Mouse (Mus musculus): Measurements from ENCODE around the gene Gm4340. TPM values are rescaled to one million over a fixed set of nuclear protein-coding genes. Genes with fewer than 3 reads are reported as not detected.
"Not testable (repeated sequence)": the region's sequence is repeated elsewhere in the genome, so short reads cannot be mapped to it uniquely, and the experiment has no call there.

Gene Gm4340
- not detected in 2 replicates for polyA plus RNA-seq (2015; fragmentation: Nextera tagmentation; extraction: Ambion mirVana)

DNA sequence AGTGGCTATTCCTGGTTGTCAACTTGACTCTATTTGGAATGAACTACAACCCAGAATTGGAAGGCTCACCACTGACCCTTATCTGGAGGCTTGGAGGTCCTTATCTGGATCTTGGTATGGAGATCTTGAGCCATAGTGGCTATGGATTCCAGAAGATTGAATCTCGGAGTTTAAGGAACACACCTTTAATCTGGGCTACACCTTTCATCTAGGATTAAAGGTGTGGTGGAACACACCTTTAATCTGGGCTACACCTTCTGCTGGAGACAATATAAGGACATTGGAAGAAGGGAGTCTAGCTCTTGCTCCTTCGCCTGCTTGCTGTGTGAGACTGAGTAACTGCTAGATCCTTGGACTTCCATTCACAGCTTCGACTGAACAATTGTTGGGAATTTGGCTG lies at the start of gene Gm4340:
Gm4340 (plus strand) TSS at position 301 of the 400 bp plus-strand sequence.
- H3K36me3 ChIP-seq (ENCODE audit: insufficient read depth, low read length); ATAC-seq (ENCODE audit: low FRiP score, low TSS enrichment); H3K27me3 ChIP-seq (ENCODE audit: insufficient read depth, low read length); H3K4me3 ChIP-seq (ENCODE audit: low read length); H3K9me3 ChIP-seq (ENCODE audit: low read length); H3K27ac ChIP-seq (ENCODE audit: low read length); H3K9ac ChIP-seq (replicated peaks; ENCODE audit: low read length); H3K4me2 ChIP-seq (replicated peaks; ENCODE audit: low read depth, low read length); H3K4me1 ChIP-seq (ENCODE audit: insufficient read depth, low read length): not testable (repeated sequence)
- WGBS = no CpG with 5 or more reads among the region's 3 CpGs

DNA sequence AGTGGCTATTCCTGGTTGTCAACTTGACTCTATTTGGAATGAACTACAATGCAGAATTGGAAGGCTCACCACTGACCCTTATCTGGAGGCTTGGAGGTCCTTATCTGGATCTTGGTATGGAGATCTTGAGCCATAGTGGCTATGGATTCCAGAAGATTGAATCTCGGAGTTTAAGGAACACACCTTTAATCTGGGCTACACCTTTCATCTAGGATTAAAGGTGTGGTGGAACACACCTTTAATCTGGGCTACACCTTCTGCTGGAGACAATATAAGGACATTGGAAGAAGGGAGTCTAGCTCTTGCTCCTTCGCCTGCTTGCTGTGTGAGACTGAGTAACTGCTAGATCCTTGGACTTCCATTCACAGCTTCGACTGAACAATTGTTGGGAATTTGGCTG lies 42.6 kb upstream of the Gm4340 start, which contains the start of gene Gm6763:
Gm6763 (plus strand) TSS at position 301 of the 400 bp plus-strand sequence.
- no CpG with 5 or more reads among the region's 3 CpGs for WGBS

DNA sequence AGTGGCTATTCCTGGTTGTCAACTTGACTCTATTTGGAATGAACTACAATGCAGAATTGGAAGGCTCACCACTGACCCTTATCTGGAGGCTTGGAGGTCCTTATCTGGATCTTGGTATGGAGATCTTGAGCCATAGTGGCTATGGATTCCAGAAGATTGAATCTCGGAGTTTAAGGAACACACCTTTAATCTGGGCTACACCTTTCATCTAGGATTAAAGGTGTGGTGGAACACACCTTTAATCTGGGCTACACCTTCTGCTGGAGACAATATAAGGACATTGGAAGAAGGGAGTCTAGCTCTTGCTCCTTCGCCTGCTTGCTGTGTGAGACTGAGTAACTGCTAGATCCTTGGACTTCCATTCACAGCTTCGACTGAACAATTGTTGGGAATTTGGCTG lies 34.1 kb upstream of the Gm4340 start, which contains the start of gene Gm8764:
Gm8764 (plus strand) TSS at position 301 of the 400 bp plus-strand sequence.
- no CpG with 5 or more reads among the region's 3 CpGs for WGBS
- not testable (repeated sequence) for H3K9ac ChIP-seq (replicated peaks; ENCODE audit: low read length); H3K36me3 ChIP-seq (ENCODE audit: insufficient read depth, low read length); ATAC-seq (ENCODE audit: low FRiP score, low TSS enrichment); H3K4me3 ChIP-seq (ENCODE audit: low read length); H3K9me3 ChIP-seq (ENCODE audit: low read length); H3K27ac ChIP-seq (ENCODE audit: low read length); H3K4me1 ChIP-seq (ENCODE audit: insufficient read depth, low read length); H3K27me3 ChIP-seq (ENCODE audit: insufficient read depth, low read length); H3K4me2 ChIP-seq (replicated peaks; ENCODE audit: low read depth, low read length)

More for the DNA sequence above, 42.6 kb upstream of the Gm4340 start, which contains the start of gene Gm6763:
- not testable (repeated sequence) for H3K4me1 ChIP-seq (ENCODE audit: insufficient read depth, low read length); H3K9me3 ChIP-seq (ENCODE audit: low read length); H3K27ac ChIP-seq (ENCODE audit: low read length); H3K36me3 ChIP-seq (ENCODE audit: insufficient read depth, low read length); H3K4me3 ChIP-seq (ENCODE audit: low read length); H3K27me3 ChIP-seq (ENCODE audit: insufficient read depth, low read length); H3K9ac ChIP-seq (replicated peaks; ENCODE audit: low read length); ATAC-seq (ENCODE audit: low FRiP score, low TSS enrichment); H3K4me2 ChIP-seq (replicated peaks; ENCODE audit: low read depth, low read length)

DNA sequence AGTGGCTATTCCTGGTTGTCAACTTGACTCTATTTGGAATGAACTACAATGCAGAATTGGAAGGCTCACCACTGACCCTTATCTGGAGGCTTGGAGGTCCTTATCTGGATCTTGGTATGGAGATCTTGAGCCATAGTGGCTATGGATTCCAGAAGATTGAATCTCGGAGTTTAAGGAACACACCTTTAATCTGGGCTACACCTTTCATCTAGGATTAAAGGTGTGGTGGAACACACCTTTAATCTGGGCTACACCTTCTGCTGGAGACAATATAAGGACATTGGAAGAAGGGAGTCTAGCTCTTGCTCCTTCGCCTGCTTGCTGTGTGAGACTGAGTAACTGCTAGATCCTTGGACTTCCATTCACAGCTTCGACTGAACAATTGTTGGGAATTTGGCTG lies 25.6 kb upstream of the Gm4340 start, which contains the start of gene Gm21304:
Gm21304 (plus strand) TSS at position 301 of the 400 bp plus-strand sequence.
- not testable (repeated sequence) for H3K9ac ChIP-seq (replicated peaks; ENCODE audit: low read length); H3K4me2 ChIP-seq (replicated peaks; ENCODE audit: low read depth, low read length); H3K36me3 ChIP-seq (ENCODE audit: insufficient read depth, low read length); H3K27ac ChIP-seq (ENCODE audit: low read length); H3K4me1 ChIP-seq (ENCODE audit: insufficient read depth, low read length); ATAC-seq (ENCODE audit: low FRiP score, low TSS enrichment); H3K27me3 ChIP-seq (ENCODE audit: insufficient read depth, low read length); H3K4me3 ChIP-seq (ENCODE audit: low read length); H3K9me3 ChIP-seq (ENCODE audit: low read length)
- WGBS = no CpG with 5 or more reads among the region's 3 CpGs

DNA sequence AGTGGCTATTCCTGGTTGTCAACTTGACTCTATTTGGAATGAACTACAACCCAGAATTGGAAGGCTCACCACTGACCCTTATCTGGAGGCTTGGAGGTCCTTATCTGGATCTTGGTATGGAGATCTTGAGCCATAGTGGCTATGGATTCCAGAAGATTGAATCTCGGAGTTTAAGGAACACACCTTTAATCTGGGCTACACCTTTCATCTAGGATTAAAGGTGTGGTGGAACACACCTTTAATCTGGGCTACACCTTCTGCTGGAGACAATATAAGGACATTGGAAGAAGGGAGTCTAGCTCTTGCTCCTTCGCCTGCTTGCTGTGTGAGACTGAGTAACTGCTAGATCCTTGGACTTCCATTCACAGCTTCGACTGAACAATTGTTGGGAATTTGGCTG lies 17.1 kb upstream of the Gm4340 start, which contains the start of gene Gm21312:
Gm21312 (plus strand) TSS at position 301 of the 400 bp plus-strand sequence.
- not testable (repeated sequence) for ATAC-seq (ENCODE audit: low FRiP score, low TSS enrichment); H3K9me3 ChIP-seq (ENCODE audit: low read length); H3K4me3 ChIP-seq (ENCODE audit: low read length); H3K27me3 ChIP-seq (ENCODE audit: insufficient read depth, low read length); H3K4me2 ChIP-seq (replicated peaks; ENCODE audit: low read depth, low read length); H3K36me3 ChIP-seq (ENCODE audit: insufficient read depth, low read length); H3K9ac ChIP-seq (replicated peaks; ENCODE audit: low read length); H3K27ac ChIP-seq (ENCODE audit: low read length); H3K4me1 ChIP-seq (ENCODE audit: insufficient read depth, low read length)
- WGBS = no CpG with 5 or more reads among the region's 3 CpGs

DNA sequence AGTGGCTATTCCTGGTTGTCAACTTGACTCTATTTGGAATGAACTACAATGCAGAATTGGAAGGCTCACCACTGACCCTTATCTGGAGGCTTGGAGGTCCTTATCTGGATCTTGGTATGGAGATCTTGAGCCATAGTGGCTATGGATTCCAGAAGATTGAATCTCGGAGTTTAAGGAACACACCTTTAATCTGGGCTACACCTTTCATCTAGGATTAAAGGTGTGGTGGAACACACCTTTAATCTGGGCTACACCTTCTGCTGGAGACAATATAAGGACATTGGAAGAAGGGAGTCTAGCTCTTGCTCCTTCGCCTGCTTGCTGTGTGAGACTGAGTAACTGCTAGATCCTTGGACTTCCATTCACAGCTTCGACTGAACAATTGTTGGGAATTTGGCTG lies 8.6 kb upstream of the Gm4340 start, which contains the start of gene Gm20765:
Gm20765 (plus strand) TSS at position 301 of the 400 bp plus-strand sequence.
- not testable (repeated sequence) for H3K9me3 ChIP-seq (ENCODE audit: low read length); H3K27me3 ChIP-seq (ENCODE audit: insufficient read depth, low read length); H3K27ac ChIP-seq (ENCODE audit: low read length); H3K4me1 ChIP-seq (ENCODE audit: insufficient read depth, low read length); H3K4me2 ChIP-seq (replicated peaks; ENCODE audit: low read depth, low read length); ATAC-seq (ENCODE audit: low FRiP score, low TSS enrichment); H3K36me3 ChIP-seq (ENCODE audit: insufficient read depth, low read length); H3K9ac ChIP-seq (replicated peaks; ENCODE audit: low read length); H3K4me3 ChIP-seq (ENCODE audit: low read length)
- no CpG with 5 or more reads among the region's 3 CpGs for WGBS

DNA sequence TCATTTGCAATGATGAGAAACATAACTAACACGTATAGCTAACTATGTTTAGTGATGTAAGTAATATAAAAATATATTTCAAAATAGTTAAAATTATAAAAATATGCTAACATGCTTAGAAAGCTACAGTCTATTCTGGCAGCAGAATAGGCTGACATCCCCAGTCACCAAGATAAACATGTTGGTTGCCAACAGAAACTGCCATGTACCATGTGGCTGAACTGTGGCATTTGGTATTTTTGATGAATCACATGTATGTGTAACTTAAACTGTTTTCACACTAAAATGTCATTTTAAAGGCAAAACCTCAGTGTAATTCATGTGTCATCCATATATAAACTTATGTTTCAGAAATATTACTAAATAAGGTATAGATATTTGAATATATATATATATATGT lies 15.8 kb downstream of the Gm4340 start:
- no peak for ATAC-seq (ENCODE audit: low FRiP score, low TSS enrichment)
- no peak overlapping the region for H3K4me2 ChIP-seq (replicated peaks; ENCODE audit: low read depth, low read length)
- no peak overlapping the region for H3K9ac ChIP-seq (replicated peaks; ENCODE audit: low read length)
- H3K27me3 ChIP-seq (ENCODE audit: insufficient read depth, low read length) = no peaks in the 10 kb centered on the region
- H3K4me3 ChIP-seq (ENCODE audit: low read length) = no peak overlapping the region
- 81% methylated on average over 1 of the region's 1 CpGs for WGBS
- no peaks in the 10 kb centered on the region for H3K9me3 ChIP-seq (ENCODE audit: low read length)
- no peaks in the 10 kb centered on the region for H3K36me3 ChIP-seq (ENCODE audit: insufficient read depth, low read length)
- no peaks in the 10 kb centered on the region for H3K4me1 ChIP-seq (ENCODE audit: insufficient read depth, low read length)
- no peak overlapping the region for H3K27ac ChIP-seq (ENCODE audit: low read length)

DNA sequence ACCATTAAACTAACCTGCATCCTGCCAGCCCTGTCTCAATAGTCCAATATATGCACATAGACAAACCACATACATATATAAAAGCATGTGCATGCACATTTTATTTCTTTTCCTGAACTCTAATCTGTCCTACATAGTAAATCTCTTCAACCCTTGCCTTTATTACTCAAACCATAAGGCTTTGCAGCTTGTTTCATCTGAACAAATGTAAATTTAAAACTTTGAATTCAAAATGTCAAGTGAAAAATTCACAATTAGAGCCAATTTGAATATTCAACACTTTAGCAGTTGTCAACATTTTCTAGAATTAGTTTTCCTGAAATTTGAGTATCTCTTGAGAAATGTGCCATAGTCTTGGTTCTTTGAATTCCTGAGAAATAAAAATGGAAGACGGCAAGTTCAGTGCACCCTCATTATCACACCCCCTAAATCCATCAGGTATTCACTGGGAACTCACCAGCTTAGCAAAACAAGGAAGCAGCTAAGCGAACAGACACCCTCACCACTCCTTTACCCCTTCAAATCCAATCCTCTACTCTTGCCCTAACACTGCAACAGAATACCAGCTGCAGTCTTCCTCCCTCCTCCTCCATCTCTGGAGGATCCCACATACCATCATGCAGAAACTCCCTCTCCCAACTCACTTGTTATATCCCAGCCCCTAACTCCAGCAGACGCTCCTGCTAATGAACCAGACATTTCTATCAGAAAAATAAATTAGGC lies 16.6 kb downstream of the Gm4340 start:
- no peak for ATAC-seq (ENCODE audit: low FRiP score, low TSS enrichment)
- WGBS = 52% methylated on average over 3 of the region's 3 CpGs

DNA sequence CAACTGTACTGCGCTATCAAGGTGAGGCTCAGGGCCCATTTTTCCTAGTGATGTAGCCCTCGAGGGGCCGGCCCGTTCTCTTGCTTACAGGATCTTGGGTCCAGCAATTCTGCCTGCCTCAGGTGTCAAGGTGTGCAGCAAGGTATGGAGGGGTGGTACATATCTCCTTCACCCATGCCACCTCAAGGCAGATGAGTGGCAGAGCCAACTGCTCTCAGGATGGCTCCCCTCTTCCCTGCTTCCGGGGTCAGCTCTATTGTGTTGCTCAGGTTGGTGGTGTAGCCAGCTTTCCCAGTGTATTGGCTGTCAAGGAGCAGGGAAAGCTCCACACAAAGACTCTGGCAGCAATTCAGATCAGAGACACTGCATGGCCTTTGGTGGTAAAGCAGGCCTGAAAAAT lies 20.7 kb downstream of the Gm4340 start:
- no peaks in the 10 kb centered on the region for H3K27me3 ChIP-seq (ENCODE audit: insufficient read depth, low read length)
- no peaks in the 10 kb centered on the region for H3K36me3 ChIP-seq (ENCODE audit: insufficient read depth, low read length)
- WGBS = 93% methylated on average over 5 of the region's 5 CpGs
- H3K4me2 ChIP-seq (replicated peaks; ENCODE audit: low read depth, low read length) = no peak overlapping the region
- H3K27ac ChIP-seq (ENCODE audit: low read length) = no peak overlapping the region
- no peak overlapping the region for H3K9ac ChIP-seq (replicated peaks; ENCODE audit: low read length)
- no peaks in the 10 kb centered on the region for H3K4me1 ChIP-seq (ENCODE audit: insufficient read depth, low read length)
- H3K9me3 ChIP-seq (ENCODE audit: low read length) = no peaks in the 10 kb centered on the region
- ATAC-seq (ENCODE audit: low FRiP score, low TSS enrichment) = no peak
- no peak overlapping the region for H3K4me3 ChIP-seq (ENCODE audit: low read length)

More for the DNA sequence above, 16.6 kb downstream of the Gm4340 start:
- Histone ChIP-seq H3K27me3 (ENCODE audit: insufficient read depth, low read length) (no peaks in the 10 kb centered on the region), H3K9ac (replicated peaks; ENCODE audit: low read length) (no peak overlapping the region), H3K36me3 (ENCODE audit: insufficient read depth, low read length) (no peaks in the 10 kb centered on the region), H3K4me3 (ENCODE audit: low read length) (no peak overlapping the region), H3K4me1 (ENCODE audit: insufficient read depth, low read length) (no peaks in the 10 kb centered on the region), H3K4me2 (replicated peaks; ENCODE audit: low read depth, low read length) (no peak overlapping the region), H3K9me3 (ENCODE audit: low read length) (no peaks in the 10 kb centered on the region), H3K27ac (ENCODE audit: low read length) (no peak overlapping the region)

DNA sequence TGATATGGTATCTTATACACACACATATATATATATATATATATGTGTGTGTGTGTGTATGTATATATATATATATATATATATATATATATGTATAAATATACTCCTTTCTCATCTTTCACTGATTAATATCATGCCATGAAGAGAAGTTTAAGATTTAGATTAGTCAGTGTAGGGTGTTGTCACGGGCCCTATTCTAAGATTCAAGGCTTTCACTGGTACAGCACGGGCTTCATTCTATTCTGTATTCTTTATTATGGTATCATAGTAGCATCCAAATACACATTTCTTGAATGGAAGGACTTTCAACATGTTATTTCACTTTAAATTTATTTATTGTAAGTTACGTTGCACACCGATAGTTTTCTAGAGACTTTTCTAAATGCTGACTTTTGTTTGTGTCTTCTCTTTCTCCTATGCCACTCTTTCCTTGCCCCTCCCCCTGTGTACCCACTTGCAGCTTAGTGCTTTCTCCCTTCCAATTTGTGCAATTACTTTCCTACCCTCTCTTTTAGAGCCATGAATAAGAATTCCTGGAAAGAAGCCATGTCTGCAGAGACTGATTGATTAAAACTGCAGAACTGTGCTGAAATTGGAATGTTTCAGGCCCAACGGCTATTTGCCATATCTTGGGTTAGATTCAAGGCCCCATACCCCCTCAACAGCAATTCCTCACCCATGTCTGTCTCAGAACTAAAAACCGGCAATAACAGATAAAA lies 26.6 kb downstream of the Gm4340 start:
- Histone ChIP-seq H3K36me3 (ENCODE audit: insufficient read depth, low read length) (no peaks in the 10 kb centered on the region), H3K9me3 (ENCODE audit: low read length) (no peaks in the 10 kb centered on the region), H3K27ac (ENCODE audit: low read length) (no peak overlapping the region), H3K4me2 (replicated peaks; ENCODE audit: low read depth, low read length) (no peak overlapping the region), H3K4me1 (ENCODE audit: insufficient read depth, low read length) (no peaks in the 10 kb centered on the region), H3K4me3 (ENCODE audit: low read length) (no peak overlapping the region), H3K9ac (replicated peaks; ENCODE audit: low read length) (no peak overlapping the region), H3K27me3 (ENCODE audit: insufficient read depth, low read length) (no peaks in the 10 kb centered on the region)
- no peak for ATAC-seq (ENCODE audit: low FRiP score, low TSS enrichment)
- WGBS = 89% methylated on average over 6 of the region's 6 CpGs
